Mouse (Mus musculus) liver, embryonic 14.5 days (tissue): ENCODE results near the gene Atp2c2.

ENCODE experiments used
- CTCF ChIP-seq: IDR thresholded peaks from 2 replicates; pipeline ENCODE4 v1.5.1; 2016; ENCODE audit warnings: antibody characterized with exemption, low read depth, control low read depth
- EP300 ChIP-seq: IDR thresholded peaks from 2 replicates; pipeline ENCODE4 v1.6.1; 2016; ENCODE audit warnings: antibody characterized with exemption, low read depth

DNA sequence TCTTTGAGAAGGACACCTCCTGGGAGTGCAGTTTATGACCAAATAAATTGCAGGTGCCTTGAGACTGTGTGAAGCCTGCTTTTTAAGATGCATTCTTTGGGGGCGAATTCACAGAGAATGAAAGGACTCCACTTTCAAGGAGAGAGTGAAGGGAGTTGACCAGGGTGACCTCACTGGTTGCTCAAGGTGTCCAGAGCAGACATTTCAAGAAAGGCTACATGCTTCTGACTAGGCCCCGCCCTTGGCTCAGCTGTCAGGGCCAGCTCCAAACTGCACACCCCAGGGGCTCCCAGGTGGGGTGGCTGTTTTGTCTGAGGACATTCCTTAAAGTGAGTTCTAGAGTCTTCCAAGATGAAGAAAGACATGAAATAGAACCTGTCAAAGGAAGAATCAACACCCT, 2.6 kb upstream of the Atp2c2 start:
- no peak for TF ChIP-seq EP300
- TF ChIP-seq CTCF: no peak
